Mouse (Mus musculus): ENCODE data around the gene Wtap.
A peak's percentile ranks its signal among the peaks of the same experiment; 100 is the strongest.
"Not testable (repeated sequence)": the region's sequence is repeated elsewhere in the genome, so short reads cannot be mapped to it uniquely, and the experiment has no call there.

Gene Wtap

DNA sequence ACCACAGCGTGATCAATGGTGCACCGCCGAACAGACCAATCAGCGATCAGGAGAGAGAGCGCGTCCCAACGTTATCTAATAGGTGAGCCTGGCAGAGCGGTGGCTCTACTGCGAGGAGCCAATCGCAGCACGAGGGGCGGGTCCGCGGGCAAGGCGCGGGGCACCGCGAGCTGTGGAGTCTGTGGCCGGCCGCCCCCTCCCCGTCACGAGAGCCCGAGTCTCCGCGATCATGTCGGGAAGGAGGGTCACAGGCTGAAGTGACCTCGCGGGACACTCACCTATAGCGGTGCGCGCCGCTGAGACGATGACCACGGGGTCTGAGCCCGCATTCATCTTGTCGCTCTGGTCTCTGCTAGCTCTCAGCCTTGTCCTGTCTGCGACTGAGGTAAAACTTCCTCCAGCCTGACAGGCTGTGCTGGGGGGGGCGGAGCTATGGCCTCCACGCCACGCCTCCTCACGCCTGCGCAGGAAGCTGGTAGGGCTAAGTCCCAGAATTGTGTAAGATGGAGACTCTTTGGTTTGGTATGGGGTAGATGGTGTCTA is 33.6 kb downstream of the Wtap start, which contains the start of gene Acat2:
Acat2 (minus strand) TSS at position 417 of the 543 bp plus-strand sequence.
- peak; percentile 89 to 95 for DNase-seq

- DNase-seq, result not testable (repeated sequence)
Observed at GRCm38 (mm10) chr17:12959377-12959776, 34.6 kb downstream of the Wtap start.

DNA sequence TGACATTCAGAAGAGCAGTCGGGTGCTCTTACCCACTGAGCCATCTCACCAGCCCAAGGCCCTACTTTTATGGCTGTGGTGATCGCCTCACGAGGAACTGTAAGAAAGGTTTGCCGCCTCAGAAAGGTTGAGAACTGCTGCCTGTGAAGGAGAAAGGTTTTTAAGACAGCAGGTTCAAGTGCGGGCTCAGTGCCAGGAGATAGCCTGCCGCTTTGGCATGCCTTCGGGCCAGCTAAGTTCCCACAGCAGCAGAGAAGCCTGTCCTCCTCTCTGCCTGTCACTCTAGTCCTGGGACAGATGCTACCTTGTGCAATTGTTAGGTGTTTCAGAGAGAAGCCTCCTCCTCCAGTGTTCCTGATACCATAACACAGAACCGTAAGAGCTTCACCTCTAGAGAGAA is 37.3 kb downstream of the Wtap start:
- no peak for DNase-seq

GRCm38 (mm10) chr17:12949669-12950068 is 44.3 kb downstream of the Wtap start:
- no peak for DNase-seq

DNA sequence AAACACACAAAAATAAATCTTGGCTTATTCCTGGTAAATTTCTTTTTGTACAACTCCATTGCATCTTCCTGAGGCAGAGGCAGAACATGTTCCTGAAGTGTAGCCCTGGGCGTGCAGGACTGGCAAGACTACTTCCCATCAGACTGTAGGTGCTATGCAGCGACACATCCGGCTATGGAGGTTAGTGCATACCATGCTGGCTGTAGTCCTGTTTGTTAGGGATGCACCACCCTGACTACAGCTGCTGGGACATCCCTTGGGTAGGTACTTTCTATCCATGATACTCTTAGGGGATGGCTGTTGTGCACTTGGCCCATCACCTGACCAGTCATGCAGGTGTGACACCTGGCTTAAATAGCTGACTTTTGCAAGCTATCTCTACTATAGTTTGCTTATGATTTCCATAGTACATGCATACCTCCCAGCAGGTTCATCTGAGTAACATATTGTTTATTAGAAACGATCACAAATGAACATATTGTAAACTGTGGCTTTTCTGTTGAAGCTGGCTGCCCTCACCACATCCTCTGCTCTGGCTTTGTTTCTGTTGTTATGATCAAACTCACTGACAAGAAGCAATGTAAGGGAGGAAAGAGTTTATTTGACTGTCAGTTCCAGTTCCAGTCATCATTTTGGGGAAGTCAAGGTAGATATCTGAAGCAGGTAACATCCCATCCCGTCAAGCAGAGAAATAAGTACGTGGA is 51.4 kb downstream of the Wtap start:
- no peak for DNase-seq

GRCm38 (mm10) chr17:12941543-12942260 is 52.3 kb downstream of the Wtap start:
- DNase-seq, result no peak

GRCm38 (mm10) chr17:12940151-12940805 is 53.7 kb downstream of the Wtap start, which contains the start of gene Acat3:
Gene Acat3, minus strand, starts transcription at chr17:12940600.
- no peak for DNase-seq

GRCm38 (mm10) chr17:12939377-12940148 is 54.4 kb downstream of the Wtap start:
- DNase-seq, result not testable (repeated sequence)

- DNase-seq, result no peak
Observed at GRCm38 (mm10) chr17:12938077-12938476, 55.9 kb downstream of the Wtap start.

DNA sequence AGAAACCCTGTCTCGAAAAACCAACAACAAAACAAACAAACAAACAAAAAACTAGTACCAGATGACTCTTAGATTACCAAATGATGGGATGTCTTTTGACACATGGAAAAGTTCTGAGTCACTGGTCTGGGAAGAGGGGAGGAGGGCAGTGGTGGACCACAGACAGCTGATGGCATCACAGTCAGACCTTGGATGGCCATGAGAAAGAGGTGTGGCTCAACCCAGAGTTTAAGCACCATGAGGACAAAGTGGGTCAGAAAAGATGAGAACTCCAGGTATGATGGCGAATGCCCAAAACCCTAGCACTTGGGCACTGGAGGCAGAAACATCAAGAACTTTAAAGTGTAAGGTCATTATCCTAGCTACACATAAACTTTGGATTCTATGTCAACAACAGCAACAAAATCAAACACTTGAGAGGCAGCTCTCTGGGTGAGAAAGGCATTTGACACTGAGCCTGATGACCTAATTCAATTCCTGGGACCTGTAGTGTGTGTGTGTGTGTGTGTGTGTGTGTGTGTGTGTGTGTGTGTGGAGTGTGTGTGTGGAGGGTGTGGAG is 56.5 kb downstream of the Wtap start:
- no peak for DNase-seq

- DNase-seq, result no peak
Observed at GRCm38 (mm10) chr17:12935719-12936118, 58.2 kb downstream of the Wtap start.

DNA sequence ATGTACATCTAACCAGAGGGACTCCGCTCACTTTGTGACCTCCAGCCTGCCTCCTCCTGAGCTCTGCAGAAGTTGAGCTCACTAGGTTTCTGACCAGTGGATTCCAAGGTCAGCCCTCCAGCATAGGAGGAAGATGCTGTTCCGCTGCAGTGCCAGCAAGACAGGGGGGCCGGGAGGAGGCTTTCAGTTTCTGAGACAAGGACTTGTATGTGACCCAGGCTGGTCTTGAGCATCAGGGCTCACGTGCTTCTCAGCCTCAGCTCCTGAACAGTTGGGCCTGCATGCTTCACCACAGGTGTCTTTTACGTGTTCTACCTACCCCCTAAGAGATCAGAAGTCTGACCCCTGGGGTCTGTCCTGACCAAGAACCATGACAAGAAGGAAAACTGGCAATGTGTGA is 62.4 kb downstream of the Wtap start:
- not testable (repeated sequence) for DNase-seq

DNA sequence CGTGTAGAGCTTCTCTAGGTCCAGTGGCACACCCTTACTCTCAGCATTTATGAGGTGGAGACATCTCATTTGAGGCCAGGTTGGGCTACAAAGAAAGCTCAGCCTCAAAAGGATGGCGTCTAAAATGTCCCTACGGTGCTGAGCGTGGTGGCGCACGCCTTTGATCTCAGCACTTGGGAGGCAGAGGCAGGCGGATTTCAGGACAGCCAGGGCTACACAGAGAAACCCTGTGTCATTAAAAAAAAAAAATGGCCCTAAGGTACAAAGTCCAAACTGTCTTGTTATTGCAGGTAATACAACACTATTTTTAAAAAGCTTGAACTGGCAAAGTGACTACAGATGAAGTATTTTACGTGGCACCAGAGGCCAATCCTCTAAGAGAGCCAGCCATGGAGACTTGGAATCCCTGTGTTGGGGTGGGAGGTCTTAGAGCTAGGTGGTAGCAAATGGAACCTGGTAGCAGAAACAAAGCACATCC is 68.2 kb downstream of the Wtap start:
- no peak for DNase-seq

DNA sequence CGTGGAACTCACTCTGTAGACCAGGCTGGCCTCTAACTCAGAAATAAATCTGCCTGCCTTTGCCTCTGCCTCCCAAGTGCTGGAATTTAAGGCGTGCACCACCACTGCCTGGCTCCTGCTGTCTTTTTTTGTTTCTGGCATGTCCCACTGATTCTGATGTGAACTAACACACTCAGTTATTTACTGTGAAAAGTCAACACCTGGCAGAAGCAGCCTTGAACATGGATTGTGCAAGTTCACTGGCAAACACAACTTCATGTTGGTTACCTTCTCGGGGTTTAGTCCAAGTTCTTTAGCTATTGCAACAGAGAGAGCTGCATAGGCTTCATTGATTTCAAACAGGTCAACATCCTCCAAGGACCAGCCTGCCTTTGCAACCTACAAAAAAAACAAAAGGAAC is 69.0 kb downstream of the Wtap start:
- DNase-seq, result no peak

DNA sequence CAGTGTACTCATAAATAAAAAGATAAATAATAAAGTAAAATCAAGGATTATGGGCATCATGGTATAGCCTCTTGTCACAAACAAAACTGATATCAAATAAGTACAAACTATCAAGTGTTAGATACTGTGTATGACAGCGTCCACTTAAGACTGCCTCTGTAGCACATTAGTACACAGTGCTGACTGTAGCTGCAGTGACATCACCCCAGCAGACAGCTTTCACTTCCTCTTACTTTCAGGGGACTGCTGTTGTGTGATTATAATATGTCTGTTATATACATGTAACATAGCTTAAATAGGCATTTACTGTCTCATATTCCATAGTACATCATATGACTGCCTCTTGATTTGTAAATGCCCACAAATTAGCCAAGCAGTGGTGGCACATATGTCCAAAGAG is 72.9 kb downstream of the Wtap start:
- DNase-seq, result no peak
